Mouse (Mus musculus) yolk sac, embryonic 10.5 days (tissue): ENCODE measurements around the gene Vamp1.

Experiments
- DNase-seq: peaks from one replicate; pipeline ENCODE4 v3.0.0-alpha.2; 2017; ENCODE audit warnings: low spot score

Vamp1 gene

GRCm38 (mm10) chr6:125215148-125215954 is at the start of gene Vamp1:
TSS of gene Vamp1 (plus strand) at chr6:125215551.
- peak; percentile 96 for DNase-seq

- DNase-seq, result peak; percentile 87
Observed at GRCm38 (mm10) chr6:125166051-125166751, 49.1 kb upstream of the Vamp1 start, which contains the start of gene Gapdh. TSS of gene Gapdh (minus strand) at chr6:125166467.

GRCm38 (mm10) chr6:125166861-125167650 is 48.3 kb upstream of the Vamp1 start:
- DNase-seq, result peak; percentile 52

- DNase-seq, result no peak
Observed at GRCm38 (mm10) chr6:125168086-125168485, 47.3 kb upstream of the Vamp1 start.

- DNase-seq, result no peak
Observed at GRCm38 (mm10) chr6:125170194-125170593, 45.2 kb upstream of the Vamp1 start.

- DNase-seq, result peak; percentile 20
Observed at GRCm38 (mm10) chr6:125172474-125172873, 42.9 kb upstream of the Vamp1 start.

GRCm38 (mm10) chr6:125173256-125173655 is 42.1 kb upstream of the Vamp1 start:
- no peak for DNase-seq

GRCm38 (mm10) chr6:125175469-125175868 is 39.9 kb upstream of the Vamp1 start:
- no peak for DNase-seq

GRCm38 (mm10) chr6:125179601-125180000 is 35.8 kb upstream of the Vamp1 start:
- no peak for DNase-seq

- no peak for DNase-seq
Observed at GRCm38 (mm10) chr6:125182133-125182532, 33.2 kb upstream of the Vamp1 start.

GRCm38 (mm10) chr6:125186203-125186602 is 29.1 kb upstream of the Vamp1 start:
- no peak for DNase-seq

GRCm38 (mm10) chr6:125190816-125191215 is 24.5 kb upstream of the Vamp1 start:
- DNase-seq, result no peak

- DNase-seq, result peak; percentile 99
Observed at GRCm38 (mm10) chr6:125191332-125192015, 23.9 kb upstream of the Vamp1 start, which contains the start of the genes Ncapd2 and Mrpl51. TSS of gene Ncapd2 (minus strand) at chr6:125191701. TSS of gene Mrpl51 (plus strand) at chr6:125191801.

- DNase-seq, result peak; percentile 96
Observed at GRCm38 (mm10) chr6:125192016-125192714, 23.2 kb upstream of the Vamp1 start.

GRCm38 (mm10) chr6:125192841-125193240 is 22.5 kb upstream of the Vamp1 start:
- no peak for DNase-seq

- no peak for DNase-seq
Observed at GRCm38 (mm10) chr6:125193390-125193789, 22.0 kb upstream of the Vamp1 start.

- DNase-seq, result no peak
Observed at GRCm38 (mm10) chr6:125195541-125196075, 19.7 kb upstream of the Vamp1 start.

- DNase-seq, result no peak
Observed at GRCm38 (mm10) chr6:125196301-125196700, 19.1 kb upstream of the Vamp1 start.

GRCm38 (mm10) chr6:125197166-125197565 is 18.2 kb upstream of the Vamp1 start:
- DNase-seq, result no peak

GRCm38 (mm10) chr6:125210436-125210835 is 4.9 kb upstream of the Vamp1 start:
- no peak for DNase-seq

GRCm38 (mm10) chr6:125212621-125213020 is 2.7 kb upstream of the Vamp1 start:
- no peak for DNase-seq
